Mouse (Mus musculus) right cerebral cortex, adult 2 months (tissue): ENCODE data around the gene Olfr1240.

Experiments
- DNase-seq, 2 experiments: peaks; one replicate each; pipeline ENCODE4 v3.0.0; 2021 to 2022; ENCODE audit warnings: low spot score in 2 of 2

Gene Olfr1240

DNA sequence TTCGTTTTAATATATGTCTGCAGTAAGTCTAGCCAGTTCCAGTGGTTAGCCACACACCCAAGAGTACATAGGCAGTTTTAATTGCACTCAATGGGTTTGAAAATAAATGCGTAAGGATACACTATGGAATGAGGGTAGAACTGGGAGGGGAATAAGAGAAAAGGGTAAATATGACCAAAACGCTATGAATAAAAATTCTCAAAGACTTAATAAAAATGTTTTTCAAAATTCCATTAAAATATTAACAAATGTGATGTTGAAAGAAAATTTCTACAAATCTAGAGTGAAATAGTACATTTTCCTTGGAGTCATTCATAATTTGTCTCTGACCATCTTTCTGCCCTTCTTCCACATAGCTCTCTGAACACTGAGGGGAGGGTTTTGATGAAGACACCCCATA lies at the start of gene Olfr1240:
Gene Olfr1240, minus strand, starts transcription at position 101 of the 400 bp plus-strand sequence.
- no peak for DNase-seq

DNA sequence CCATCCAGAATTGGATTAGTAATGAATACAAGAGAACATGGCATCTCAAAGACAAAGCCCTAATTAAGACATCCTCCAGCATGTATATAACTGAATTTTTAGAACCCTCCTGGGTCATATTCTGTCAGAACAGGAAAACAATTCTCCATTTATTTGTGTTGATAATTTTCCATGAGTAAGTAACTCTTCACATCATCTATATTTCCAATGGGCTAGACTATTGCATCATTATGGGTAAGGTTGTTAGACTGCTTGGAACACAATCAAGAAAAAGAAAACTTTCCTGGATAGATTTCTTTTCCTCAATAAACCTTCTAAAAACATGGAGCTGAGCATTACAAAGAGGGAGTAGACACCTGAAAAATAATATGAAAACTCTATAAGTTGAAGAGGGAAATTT lies 44.2 kb upstream of the Olfr1240 start, which contains the start of gene Olfr1241:
Gene Olfr1241, minus strand, starts transcription at position 101 of the 400 bp plus-strand sequence.
- no peak for DNase-seq

DNA sequence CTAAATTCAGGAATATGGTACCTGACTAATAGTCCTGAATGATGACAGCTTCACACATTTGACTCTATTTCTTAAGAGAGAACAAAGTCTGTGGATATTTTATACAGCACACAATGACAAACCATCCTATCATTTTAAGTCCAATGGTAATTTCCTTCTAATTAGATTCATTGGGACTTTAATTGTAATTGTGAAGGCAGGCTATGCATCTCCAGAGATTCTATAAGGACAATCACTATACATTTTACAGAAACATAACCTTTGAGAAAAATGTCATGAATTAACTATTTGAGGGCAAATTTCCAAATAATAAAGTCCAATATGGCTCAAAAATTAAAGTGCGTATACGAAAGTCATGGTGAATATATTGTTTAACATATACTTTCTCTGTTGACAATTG lies 22.5 kb downstream of the Olfr1240 start, which contains the start of gene Olfr1239:
Gene Olfr1239, minus strand, starts transcription at position 101 of the 400 bp plus-strand sequence.
- DNase-seq = no peak

GRCm38 (mm10) chr2:89414557-89414956 lies 28.2 kb downstream of the Olfr1240 start:
- no peak for DNase-seq

- no peak for DNase-seq
Observed at GRCm38 (mm10) chr2:89409576-89409975, 33.2 kb downstream of the Olfr1240 start, which contains the start of gene Olfr1238. TSS of gene Olfr1238 (minus strand) at chr2:89409676.

GRCm38 (mm10) chr2:89400882-89401281 lies 41.9 kb downstream of the Olfr1240 start:
- DNase-seq = no peak
